Mouse (Mus musculus): ENCODE data around the gene Azin2.

GRCm38 (mm10) chr4:129009521-129009920, 47.3 kb upstream of the Azin2 start:
- TF ChIP-seq CTCF (IDR thresholded peaks at IDR 0.05; ENCODE audit: extremely low read depth, insufficient read depth, low read length), result no peak
- no peak for TF ChIP-seq POLR2A (IDR thresholded peaks at IDR 0.05; ENCODE audit: extremely low read depth, insufficient read depth, low read length)

Measured in cortical plate, adult 2 months (tissue).